Mouse (Mus musculus) right cerebral cortex, postnatal 25 days (tissue): ENCODE data around the gene Bik.

Source experiments
- DNase-seq: peaks from one replicate; pipeline ENCODE4 v3.0.0; 2022

The Bik gene

GRCm38 (mm10) chr15:83584741-83585220 lies 58.1 kb downstream of the Bik start:
- no peak for DNase-seq

DNA sequence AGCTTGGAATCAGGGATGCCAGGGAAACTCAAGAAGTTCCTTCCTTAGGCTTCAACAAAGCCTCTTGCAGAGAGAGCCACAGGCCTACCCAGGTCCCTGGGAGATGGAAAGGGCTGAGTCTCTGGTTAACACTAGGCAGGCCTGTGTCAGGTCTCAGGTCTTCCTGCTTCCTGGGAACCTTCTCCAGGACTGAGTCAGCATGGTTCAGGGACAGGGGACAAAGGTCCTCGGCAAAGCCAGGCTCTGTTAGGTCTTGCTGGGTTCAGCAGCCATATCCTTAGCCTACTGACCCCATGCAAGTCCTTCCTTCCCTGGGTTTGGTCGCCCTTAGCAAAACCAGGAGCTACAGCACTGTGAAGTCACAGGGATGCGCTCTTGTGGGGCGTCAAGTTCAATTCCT lies 64.2 kb downstream of the Bik start:
- no peak for DNase-seq

GRCm38 (mm10) chr15:83591758-83592157 lies 65.1 kb downstream of the Bik start:
- DNase-seq, result no peak

GRCm38 (mm10) chr15:83592260-83593188 lies 65.9 kb downstream of the Bik start:
- no peak for DNase-seq

GRCm38 (mm10) chr15:83593189-83593585 lies 66.5 kb downstream of the Bik start:
- DNase-seq, result no peak

- no peak for DNase-seq
Measured at GRCm38 (mm10) chr15:83593702-83594512, 67.2 kb downstream of the Bik start.
